Mouse (Mus musculus) heart, adult 2 months (tissue): ENCODE measurements at regions not wholly inside any gene's neighbourhood (a gene's known extent, or its start where the extent isn't known, plus 50 kb on each side); places are given as distances from the start of the nearest gene placed in this dataset.

Experiments used
- CTCF ChIP-seq: fragments of 200-600 bp; IDR thresholded peaks from 2 replicates; pipeline ENCODE4 v1.8.1; 2022; ENCODE audit warnings: antibody characterized with exemption, mild to moderate bottlenecking, moderate library complexity
- POLR2A ChIP-seq: fragments of 200-500 bp; IDR thresholded peaks from 2 replicates; pipeline ENCODE4 v1.6.1; 2011; ENCODE audit warnings: mild to moderate bottlenecking, low read depth, low read length, control low read depth; ENCODE audit not compliant: insufficient read depth

DNA sequence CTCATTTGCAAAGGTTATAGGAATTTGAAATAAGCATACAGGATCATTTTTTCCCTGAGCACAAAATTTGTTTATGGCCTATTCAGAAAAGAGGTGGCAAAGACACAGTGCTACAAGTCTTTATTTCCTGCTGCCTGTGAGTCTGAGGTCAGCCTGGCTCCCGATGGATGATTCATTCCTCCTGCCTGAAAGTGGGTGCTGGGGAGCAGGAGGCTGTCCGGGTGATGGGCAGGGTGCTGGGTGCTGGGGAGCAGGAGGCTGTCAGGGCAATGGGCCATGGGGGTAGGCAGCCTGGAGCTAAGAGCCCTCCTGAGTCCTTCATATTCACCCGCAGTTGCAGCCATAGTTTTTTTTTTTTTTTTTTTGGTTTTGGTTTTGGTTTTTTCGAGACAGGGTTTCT is 67.1 kb upstream of the Tbca start:
- TF ChIP-seq CTCF (no peak), POLR2A (no peak)
